Mouse (Mus musculus): ENCODE data around the gene Git2. TPM values are rescaled to one million over a fixed set of nuclear protein-coding genes. Genes with fewer than 3 reads are reported as not detected.

The Git2 gene
- polyA plus RNA-seq (2016; fragmentation: Nextera tagmentation; extraction: Ambion mirVana): 39.3 and 39.7 TPM in 2 replicates

- WGBS: 1% methylated on average over 63 of the region's 63 CpGs
- no peaks in the 10 kb centered on the region for H3K9me3 ChIP-seq
- peaks cover 61% of the 10 kb centered on the region for H3K4me1 ChIP-seq (replicated peaks)
- peak within 1 kb of the TSS; percentile 99 for H3K4me3 ChIP-seq
- H3K27ac ChIP-seq: peak within 1 kb of the TSS; percentile 99
- no peaks in the 10 kb centered on the region for H3K27me3 ChIP-seq (ENCODE audit: insufficient read depth, poor library complexity, severe bottlenecking)
- peak; percentile 25 for DNase-seq (ENCODE audit: low spot score)
- H3K36me3 ChIP-seq: no peaks in the 10 kb centered on the region
Observed at GRCm38 (mm10) chr5:114775056-114775979, at the start of gene Git2. Gene Git2, minus strand, starts transcription at chr5:114775517.

- 20% methylated on average over 9 of the region's 9 CpGs for WGBS
- peak; percentile 49 for DNase-seq (ENCODE audit: low spot score)
- Histone ChIP-seq H3K4me1 (replicated peaks) (peaks cover 14% of the 10 kb centered on the region), H3K9me3 (peaks cover 7% of the 10 kb centered on the region; the same call in 1 of the 2 replicates), H3K36me3 (peaks cover 21% of the 10 kb centered on the region), H3K27me3 (ENCODE audit: insufficient read depth, poor library complexity, severe bottlenecking) (no peaks in the 10 kb centered on the region), H3K27ac (no peak overlapping the region), H3K4me3 (peak overlapping the region; percentile 18; the same call in 1 of the 2 replicates)
Observed at GRCm38 (mm10) chr5:114824197-114824596, 48.9 kb upstream of the Git2 start.

- H3K27ac ChIP-seq: peak within 1 kb of the TSS; percentile 95
- H3K9me3 ChIP-seq: peaks cover 7% of the 10 kb centered on the region; the same call in 1 of the 2 replicates
- H3K4me3 ChIP-seq: peak within 1 kb of the TSS; percentile 91
- peaks cover 21% of the 10 kb centered on the region for H3K36me3 ChIP-seq
- H3K27me3 ChIP-seq (ENCODE audit: insufficient read depth, poor library complexity, severe bottlenecking): no peaks in the 10 kb centered on the region
- H3K4me1 ChIP-seq (replicated peaks): peaks cover 16% of the 10 kb centered on the region
- peak; percentile 93 for DNase-seq (ENCODE audit: low spot score)
- 8% methylated on average over 53 of the region's 53 CpGs for WGBS
Observed at GRCm38 (mm10) chr5:114822796-114823688, 47.7 kb upstream of the Git2 start, which contains the start of gene 1500011B03Rik. Gene 1500011B03Rik, minus strand, starts transcription at chr5:114823468.

DNA sequence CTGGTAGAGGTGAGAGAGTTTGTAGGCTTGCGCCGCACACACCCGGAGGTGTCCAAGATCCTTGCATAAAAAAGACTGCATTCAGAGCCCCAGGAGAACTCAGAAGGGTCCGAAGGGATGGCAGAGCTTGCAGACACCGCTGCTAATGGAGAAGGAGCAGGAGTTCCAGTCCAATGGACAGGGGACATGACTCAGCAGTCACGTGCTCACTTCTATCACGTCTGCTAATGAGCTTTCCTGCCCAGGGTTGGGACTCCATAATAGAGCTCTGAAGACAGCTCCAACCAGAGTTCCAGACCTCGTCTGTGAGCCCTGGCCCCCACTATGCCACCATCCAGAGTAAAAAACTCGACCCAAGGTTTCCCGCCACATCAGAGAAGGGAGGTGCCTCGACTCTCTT is 42.8 kb upstream of the Git2 start:
- Histone ChIP-seq H3K4me3 (no peak overlapping the region), H3K9me3 (peaks cover 7% of the 10 kb centered on the region; the same call in 1 of the 2 replicates), H3K36me3 (peaks cover 25% of the 10 kb centered on the region), H3K27me3 (ENCODE audit: insufficient read depth, poor library complexity, severe bottlenecking) (no peaks in the 10 kb centered on the region), H3K27ac (no peak overlapping the region), H3K4me1 (replicated peaks) (peaks cover 15% of the 10 kb centered on the region; the same call in 1 of the 2 replicates)
- DNase-seq (ENCODE audit: low spot score): no peak
- WGBS: 80% methylated on average over 11 of the region's 11 CpGs

DNA sequence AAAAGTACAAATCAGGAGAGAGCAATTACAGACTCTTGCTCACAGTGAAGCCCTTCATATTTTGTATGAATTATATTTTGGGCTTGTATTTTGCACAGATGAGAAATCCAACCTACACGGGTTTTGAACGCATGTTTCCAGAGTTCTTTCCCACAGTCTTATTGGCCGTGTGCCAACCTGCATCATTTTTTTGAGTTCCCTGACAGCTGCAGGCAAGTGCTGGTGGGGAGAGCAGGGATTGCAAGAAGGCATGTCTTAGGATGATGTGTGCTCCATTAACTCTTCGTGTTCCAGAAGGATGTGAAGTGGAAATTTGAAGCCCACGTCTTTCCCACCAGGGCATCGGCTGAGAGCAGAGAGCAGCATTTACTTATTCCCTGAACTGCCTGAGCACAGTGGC is 41.3 kb upstream of the Git2 start:
- Histone ChIP-seq H3K27ac (no peak overlapping the region), H3K4me3 (no peak overlapping the region), H3K36me3 (peaks cover 27% of the 10 kb centered on the region), H3K27me3 (ENCODE audit: insufficient read depth, poor library complexity, severe bottlenecking) (no peaks in the 10 kb centered on the region), H3K4me1 (replicated peaks) (peaks cover 23% of the 10 kb centered on the region), H3K9me3 (peaks cover 3% of the 10 kb centered on the region; the same call in 1 of the 2 replicates)
- no peak for DNase-seq (ENCODE audit: low spot score)
- 75% methylated on average over 6 of the region's 6 CpGs for WGBS

DNA sequence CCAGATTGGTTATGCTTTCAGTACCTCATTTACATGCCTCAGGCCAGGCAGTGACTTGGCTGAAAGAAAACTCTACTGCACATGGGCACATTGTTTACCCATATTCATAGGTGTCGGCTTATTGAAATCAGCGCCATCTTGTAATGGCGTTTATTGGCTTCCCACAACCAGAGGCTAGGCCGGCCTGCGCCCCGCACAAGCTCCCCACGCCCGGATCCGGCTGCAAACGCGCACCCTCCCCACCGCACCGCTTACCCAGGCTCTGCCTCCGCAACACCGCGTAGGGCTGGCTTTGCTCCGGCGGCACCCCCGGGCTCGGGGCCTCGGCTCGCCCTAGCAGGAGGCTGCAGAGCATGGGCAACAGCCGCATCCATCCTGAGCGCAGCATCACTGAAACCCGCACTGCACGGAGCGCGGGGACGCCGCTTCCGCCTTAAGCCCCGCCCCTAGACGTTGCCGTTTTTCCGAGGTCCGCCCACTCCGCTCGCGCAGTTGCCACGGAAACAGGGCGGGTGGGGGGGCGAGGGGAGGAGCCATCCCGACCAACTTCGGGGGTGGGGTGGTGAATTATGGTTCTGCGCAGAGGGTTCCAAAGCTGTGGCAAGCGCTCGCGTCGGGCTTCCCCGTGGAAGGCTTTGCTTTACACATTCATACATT is 38.3 kb upstream of the Git2 start:
- H3K27me3 ChIP-seq (ENCODE audit: insufficient read depth, poor library complexity, severe bottlenecking): no peaks in the 10 kb centered on the region

GRCm38 (mm10) chr5:114809826-114810225 is 34.5 kb upstream of the Git2 start:
- H3K9me3 ChIP-seq: no peaks in the 10 kb centered on the region
- H3K27me3 ChIP-seq (ENCODE audit: insufficient read depth, poor library complexity, severe bottlenecking): no peaks in the 10 kb centered on the region

More for the DNA sequence above, 38.3 kb upstream of the Git2 start:
- DNase-seq (ENCODE audit: low spot score): peak; percentile 91
- Histone ChIP-seq H3K27ac (peak overlapping the region; percentile 93), H3K4me3 (peak overlapping the region; percentile 90), H3K4me1 (replicated peaks) (peaks cover 32% of the 10 kb centered on the region), H3K36me3 (peaks cover 42% of the 10 kb centered on the region), H3K9me3 (no peaks in the 10 kb centered on the region)
- under 1% methylated on average over 50 of the region's 50 CpGs for WGBS

GRCm38 (mm10) chr5:114809181-114809756 is 34.0 kb upstream of the Git2 start:
- DNase-seq (ENCODE audit: low spot score): no peak
- Histone ChIP-seq H3K9me3 (no peaks in the 10 kb centered on the region), H3K27me3 (ENCODE audit: insufficient read depth, poor library complexity, severe bottlenecking) (no peaks in the 10 kb centered on the region), H3K4me1 (replicated peaks) (peaks cover 27% of the 10 kb centered on the region), H3K36me3 (peaks cover 82% of the 10 kb centered on the region), H3K4me3 (no peak overlapping the region), H3K27ac (no peak overlapping the region)
- 77% methylated on average over 10 of the region's 10 CpGs for WGBS

More at GRCm38 (mm10) chr5:114809826-114810225, 34.5 kb upstream of the Git2 start:
- Histone ChIP-seq H3K36me3 (peaks cover 76% of the 10 kb centered on the region), H3K27ac (no peak overlapping the region), H3K4me1 (replicated peaks) (peaks cover 25% of the 10 kb centered on the region), H3K4me3 (no peak overlapping the region)
- no peak for DNase-seq (ENCODE audit: low spot score)
- 92% methylated on average over 5 of the region's 5 CpGs for WGBS

- Histone ChIP-seq H3K4me1 (replicated peaks) (peaks cover 27% of the 10 kb centered on the region), H3K27me3 (ENCODE audit: insufficient read depth, poor library complexity, severe bottlenecking) (no peaks in the 10 kb centered on the region), H3K4me3 (no peak overlapping the region), H3K27ac (no peak overlapping the region), H3K9me3 (no peaks in the 10 kb centered on the region), H3K36me3 (peaks cover 91% of the 10 kb centered on the region)
- 82% methylated on average over 8 of the region's 8 CpGs for WGBS
- no peak for DNase-seq (ENCODE audit: low spot score)
Observed at GRCm38 (mm10) chr5:114808385-114808784, 33.1 kb upstream of the Git2 start.

GRCm38 (mm10) chr5:114807893-114808292 is 32.6 kb upstream of the Git2 start:
- H3K4me3 ChIP-seq: no peak overlapping the region
- no peak overlapping the region for H3K27ac ChIP-seq
- peaks cover 26% of the 10 kb centered on the region for H3K4me1 ChIP-seq (replicated peaks)
- DNase-seq (ENCODE audit: low spot score): no peak
- no peaks in the 10 kb centered on the region for H3K9me3 ChIP-seq
- WGBS: 65% methylated on average over 6 of the region's 6 CpGs
- H3K36me3 ChIP-seq: peaks cover 95% of the 10 kb centered on the region
- no peaks in the 10 kb centered on the region for H3K27me3 ChIP-seq (ENCODE audit: insufficient read depth, poor library complexity, severe bottlenecking)

GRCm38 (mm10) chr5:114807468-114807867 is 32.2 kb upstream of the Git2 start:
- 25% methylated on average over 8 of the region's 8 CpGs for WGBS
- DNase-seq (ENCODE audit: low spot score): no peak
- Histone ChIP-seq H3K27me3 (ENCODE audit: insufficient read depth, poor library complexity, severe bottlenecking) (no peaks in the 10 kb centered on the region), H3K36me3 (peaks cover 95% of the 10 kb centered on the region), H3K4me1 (replicated peaks) (peaks cover 22% of the 10 kb centered on the region), H3K9me3 (no peaks in the 10 kb centered on the region), H3K27ac (no peak overlapping the region), H3K4me3 (no peak overlapping the region)

DNA sequence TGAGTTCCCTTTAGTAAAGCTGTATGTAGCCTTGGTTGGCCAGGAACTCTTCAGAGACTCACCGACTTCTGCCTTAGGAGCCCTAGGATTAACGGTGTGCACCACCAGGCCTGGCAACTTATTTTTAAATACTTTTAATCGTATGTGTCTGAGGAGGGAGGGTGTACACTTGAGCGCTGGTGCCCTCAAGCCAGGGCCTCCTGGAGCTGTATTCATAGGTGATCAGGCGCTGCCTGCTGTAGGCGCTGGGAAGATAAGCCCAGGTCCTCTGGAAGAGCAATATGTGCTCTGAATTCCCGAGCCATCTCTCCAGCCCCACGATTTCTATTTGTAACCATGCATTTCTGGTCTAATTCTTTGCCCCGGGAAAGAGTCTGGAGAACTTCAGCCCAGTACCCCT is 31.7 kb upstream of the Git2 start:
- no peak overlapping the region for H3K27ac ChIP-seq
- DNase-seq (ENCODE audit: low spot score): no peak
- WGBS: 43% methylated on average over 9 of the region's 9 CpGs
- H3K27me3 ChIP-seq (ENCODE audit: insufficient read depth, poor library complexity, severe bottlenecking): no peaks in the 10 kb centered on the region
- no peak overlapping the region for H3K4me3 ChIP-seq
- H3K36me3 ChIP-seq: peaks cover 96% of the 10 kb centered on the region
- peaks cover 18% of the 10 kb centered on the region for H3K4me1 ChIP-seq (replicated peaks)
- no peaks in the 10 kb centered on the region for H3K9me3 ChIP-seq
